Mouse (Mus musculus) left cerebral cortex, adult 18-20 months (tissue): ENCODE measurements at regions not wholly inside any gene's neighbourhood (a gene's known extent, or its start where the extent isn't known, plus 50 kb on each side); places are given as distances from the start of the nearest gene placed in this dataset.

Experiments
- DNase-seq, 2 experiments: peaks; one replicate each; pipeline ENCODE4 v3.0.0; 2021 to 2022; ENCODE audit warnings: low spot score in 2 of 2, mixed read lengths in 1 of 2

- no peak for DNase-seq
Measured at GRCm38 (mm10) chrX:163812431-163812830, 51.3 kb upstream of the Rnf138rt1 start.

GRCm38 (mm10) chrX:163814806-163815205 is 53.7 kb upstream of the Rnf138rt1 start:
- peak in 1 of 2 experiments; percentile 4 for DNase-seq

- no peak for DNase-seq
Measured at GRCm38 (mm10) chrX:163822298-163822697, 61.2 kb upstream of the Rnf138rt1 start.

GRCm38 (mm10) chrX:163827461-163827860 is 66.3 kb upstream of the Rnf138rt1 start:
- DNase-seq, result no peak

GRCm38 (mm10) chrX:163845408-163845807 is 63.4 kb upstream of the Ap1s2 start:
- DNase-seq, result no peak

GRCm38 (mm10) chrX:163846890-163847289 is 61.9 kb upstream of the Ap1s2 start:
- DNase-seq, result peak; percentile 26 to 34

GRCm38 (mm10) chrX:163847651-163848050 is 61.2 kb upstream of the Ap1s2 start:
- no peak for DNase-seq

GRCm38 (mm10) chrX:163848510-163849199 is 60.2 kb upstream of the Ap1s2 start:
- DNase-seq, result peak; percentile 18 to 19

GRCm38 (mm10) chrX:163850915-163851599 is 57.8 kb upstream of the Ap1s2 start:
- DNase-seq, result no peak

- no peak for DNase-seq
Measured at GRCm38 (mm10) chrX:163858494-163858893, 50.3 kb upstream of the Ap1s2 start.
